Mouse (Mus musculus) granulocyte monocyte progenitor cell, adult 5-6 weeks (primary cell): ENCODE measurements at regions not wholly inside any gene's neighbourhood (a gene's known extent, or its start where the extent isn't known, plus 50 kb on each side); places are given as distances from the start of the nearest gene placed in this dataset.

ENCODE experiments used
- ATAC-seq: replicated peaks from 2 replicates; pipeline ENCODE4 v1.8.0; 2016; ENCODE audit warnings: mild to moderate bottlenecking, moderate TSS enrichment, inconsistent platforms; ENCODE audit not compliant: poor library complexity, severe bottlenecking

GRCm38 (mm10) chr10:98864384-98864783 is 49.8 kb upstream of the Atp2b1 start:
- no peak for ATAC-seq
